Comparison of ENCODE assay signal across 17 mouse cellular contexts in genomic region chr10:61999766-62000165, GRCm38 (mm10). TPM values are rescaled to one million over a fixed set of nuclear protein-coding genes. Genes with fewer than 3 reads are reported as not detected.
"Had no signal": no experiment of that assay in that cellular context is flagged by ENCODE, and none has a peak within 500 bp of the region (broad histone marks: within the 10 kb centered on the region; RNA-seq: fewer than 3 reads in every experiment).

No protein-coding gene starts in this region.

- H3K36me3 ChIP-seq: lung, embryonic 15.5 days; midbrain, embryonic 13.5 days; midbrain, embryonic 15.5 days; neural tube, embryonic 12.5 days; stomach, embryonic 15.5 days had no signal

- H3K27me3 ChIP-seq: lung, embryonic 15.5 days; midbrain, embryonic 13.5 days; midbrain, embryonic 15.5 days; neural tube, embryonic 12.5 days; stomach, embryonic 15.5 days had no signal

- H3K4me2 ChIP-seq: lung, embryonic 15.5 days; midbrain, embryonic 11.5 days; midbrain, embryonic 13.5 days; midbrain, embryonic 15.5 days; neural tube, embryonic 12.5 days; stomach, embryonic 15.5 days had no signal

- DNase-seq: lung, adult 2 months; lung, postnatal 14 days; lung, postnatal 36 days; right cerebral cortex, postnatal 14 days; thymus, adult 2 months; thymus, postnatal 25 days; thymus, postnatal 4 days had no signal

- ATAC-seq: lung, postnatal 0 days; midbrain, embryonic 13.5 days; midbrain, embryonic 15.5 days had no signal

- H3K27ac ChIP-seq: lung, embryonic 15.5 days; macrophage; midbrain, embryonic 13.5 days; midbrain, embryonic 15.5 days; neural tube, embryonic 12.5 days; stomach, embryonic 15.5 days; stomach, postnatal 0 days had no signal

- H3K9ac ChIP-seq: lung, embryonic 15.5 days; midbrain, embryonic 13.5 days; midbrain, embryonic 15.5 days; neural tube, embryonic 12.5 days; stomach, embryonic 15.5 days had no signal

- H3K4me3 ChIP-seq: lung, embryonic 15.5 days; megakaryocyte, embryonic 14.5 days; midbrain, embryonic 13.5 days; midbrain, embryonic 15.5 days; neural tube, embryonic 12.5 days; stomach, embryonic 15.5 days had no signal

- H3K4me1 ChIP-seq: lung, embryonic 15.5 days; megakaryocyte, embryonic 14.5 days; midbrain, embryonic 13.5 days; midbrain, embryonic 15.5 days; neural tube, embryonic 12.5 days; stomach, embryonic 15.5 days had no signal

- H3K9me3 ChIP-seq: lung, embryonic 15.5 days; midbrain, embryonic 13.5 days; midbrain, embryonic 15.5 days; neural tube, embryonic 12.5 days; stomach, embryonic 15.5 days had no signal

RNA-seq across cellular contexts. Expression of gene Col13a1, which starts 20.9 kb away (rescaled TPM):
- polyA plus RNA-seq: macrophage had no signal
